Mouse (Mus musculus): ENCODE measurements around the gene Taf1d. TPM values are rescaled to one million over a fixed set of nuclear protein-coding genes. Genes with fewer than 3 reads are reported as not detected.

Taf1d gene
- 37.8 and 38.1 TPM in 2 replicates for polyA plus RNA-seq (2015; fragmentation: Nextera tagmentation; extraction: Ambion mirVana)

DNA sequence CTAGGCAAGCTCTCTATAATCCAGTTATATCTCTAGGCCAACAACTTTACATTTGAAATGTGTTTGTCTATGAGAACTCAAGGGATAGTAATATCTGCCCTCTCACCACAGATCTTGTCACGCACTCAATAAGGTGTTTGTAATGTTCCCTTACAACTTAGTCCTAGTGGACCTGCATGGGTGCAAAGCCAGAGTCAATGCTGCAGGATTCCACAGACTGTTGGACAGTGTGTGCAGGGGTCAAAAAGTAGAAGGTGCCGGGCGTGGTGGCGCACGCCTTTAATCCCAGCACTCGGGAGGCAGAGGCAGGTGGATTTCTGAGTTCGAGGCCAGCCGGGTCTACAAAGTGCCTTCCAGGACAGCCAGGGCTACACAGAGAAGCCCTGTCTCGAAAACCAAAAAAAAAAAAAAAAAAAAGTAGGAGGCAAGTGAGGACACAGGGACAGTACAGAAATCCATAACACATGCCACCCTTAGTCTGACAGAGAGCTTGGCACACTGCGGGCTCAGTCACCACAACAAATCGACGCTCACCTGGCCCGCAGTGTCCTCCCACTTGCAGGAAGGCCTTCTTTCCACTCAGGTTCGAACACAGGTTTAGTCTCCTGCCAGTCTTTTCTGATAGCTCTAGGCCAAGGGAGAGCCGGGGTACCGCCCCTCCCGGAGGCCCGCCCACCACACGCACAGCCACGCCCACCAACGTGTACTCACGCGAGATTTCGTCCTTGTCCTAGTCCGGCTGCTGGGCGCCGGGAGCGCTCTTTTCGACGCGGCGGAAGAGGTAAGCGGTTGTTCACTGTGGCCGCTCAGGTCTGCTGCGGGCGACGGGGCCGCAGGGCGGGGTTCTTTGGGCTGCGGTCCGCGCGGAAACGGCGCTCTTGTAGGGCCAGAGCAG is at the start of gene Taf1d:
Gene Taf1d (plus strand): TSS at position 712 of the 895 bp plus-strand sequence.

GRCm38 (mm10) chr9:15279649-15280490 is 26.1 kb upstream of the Taf1d start, which contains the start of gene Med17:
Gene Med17, minus strand, starts transcription at chr9:15279931.

DNA sequence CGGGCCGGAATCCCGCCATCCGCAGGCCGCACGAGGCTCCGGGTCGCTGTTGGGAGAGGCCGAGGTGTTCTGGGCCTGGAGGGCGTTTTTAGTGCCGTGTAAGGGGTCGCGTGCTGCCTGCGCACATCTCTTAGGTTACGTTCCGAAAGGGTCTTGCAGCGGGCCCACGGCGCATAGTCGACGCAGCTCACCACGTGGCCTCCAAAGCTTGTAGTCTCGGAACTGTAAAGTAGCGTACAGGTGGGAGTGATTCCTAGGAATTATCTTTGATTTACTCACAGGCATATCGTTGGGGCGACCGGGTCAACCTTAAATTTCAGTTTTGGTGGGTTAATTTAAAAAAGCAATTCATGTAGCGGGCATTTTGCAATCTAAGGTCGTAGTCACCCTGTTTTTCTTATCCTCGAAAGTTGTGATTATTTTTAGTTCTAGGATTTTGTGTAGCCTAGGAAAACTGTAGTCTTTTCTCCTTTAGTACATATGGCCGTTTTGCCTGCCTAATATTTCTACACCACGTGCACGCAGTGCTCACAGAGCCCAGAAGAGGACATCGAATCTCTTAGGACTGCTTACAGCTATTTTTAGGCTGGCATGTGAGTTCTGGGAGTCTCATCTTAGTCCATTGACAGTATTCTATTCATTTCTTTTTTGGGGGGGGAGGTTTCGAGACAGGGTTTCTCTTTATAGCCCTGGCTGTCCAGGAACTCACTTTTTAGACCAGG is 545 bp downstream of the Taf1d start, which contains the start of gene 4931406C07Rik:
Gene 4931406C07Rik (minus strand): TSS at position 51 of the 722 bp plus-strand sequence.

GRCm38 (mm10) chr9:15357484-15358275 is 51.7 kb downstream of the Taf1d start, which contains the start of gene Cep295:
Gene Cep295, minus strand, starts transcription at chr9:15357788.

Small RNAs within 50 kb of the gene (microRNA-seq; reads per million reads assigned to microRNA genes)
- gene Gm49349: 0 to 0.21 reads per million in 2 experiments
- 0 reads per million in 2 experiments for gene mmu-mir-7650

Other genes starting within 250 kb of the Taf1d start
- 0.31 and 0.35 TPM in 2 replicates for gene Hephl1, start 194.1 kb upstream of the Taf1d start, polyA plus RNA-seq (2015; fragmentation: Nextera tagmentation; extraction: Ambion mirVana)
- gene Vstm5, start 67.2 kb upstream of the Taf1d start, polyA plus RNA-seq (2015; fragmentation: Nextera tagmentation; extraction: Ambion mirVana): 1.3 and 1.4 TPM in 2 replicates
- 15.7 and 17.7 TPM in 2 replicates for gene Med17, start 26.3 kb upstream of the Taf1d start, polyA plus RNA-seq (2015; fragmentation: Nextera tagmentation; extraction: Ambion mirVana)
- gene 4931406C07Rik, start 234 bp downstream of the Taf1d start, polyA plus RNA-seq (2015; fragmentation: Nextera tagmentation; extraction: Ambion mirVana): 7.4 and 8.7 TPM in 2 replicates
- 4.0 and 4.2 TPM in 2 replicates for gene Cep295, start 51.6 kb downstream of the Taf1d start, polyA plus RNA-seq (2015; fragmentation: Nextera tagmentation; extraction: Ambion mirVana)
- 1.3 and 1.5 TPM in 2 replicates for gene Smco4, start 187.2 kb downstream of the Taf1d start, polyA plus RNA-seq (2015; fragmentation: Nextera tagmentation; extraction: Ambion mirVana)